Mouse (Mus musculus) limb, embryonic 10.5 days (tissue): ENCODE measurements around the gene Galnt10. TPM values are rescaled to one million over a fixed set of nuclear protein-coding genes. Genes with fewer than 3 reads are reported as not detected.

ENCODE experiments used
- DNase-seq: peaks from one replicate; pipeline ENCODE4 v3.0.0-alpha.2; 2017; ENCODE audit warnings: low spot score
- H3K27ac ChIP-seq: fragments of 300-500 bp; sonication (generic); 2 replicates; pipeline ENCODE4 v1.5.1; 2016; ENCODE audit warnings: mild to moderate bottlenecking
- H3K27me3 ChIP-seq: fragments of 300-500 bp; sonication (generic); 2 replicates; pipeline ENCODE4 v1.6.1; 2016; ENCODE audit warnings: low read depth, mild to moderate bottlenecking; ENCODE audit not compliant: poor library complexity, severe bottlenecking
- H3K36me3 ChIP-seq: fragments of 300-500 bp; sonication (generic); 2 replicates; pipeline ENCODE4 v1.6.1; 2016; ENCODE audit warnings: mild to moderate bottlenecking, moderate library complexity
- H3K4me1 ChIP-seq: fragments of 300-500 bp; sonication (generic); 2 replicates; pipeline ENCODE4 v1.6.1; 2016
- H3K4me3 ChIP-seq: fragments of 300-500 bp; sonication (generic); 2 replicates; pipeline ENCODE4 v1.5.1; 2016; ENCODE audit warnings: mild to moderate bottlenecking, moderate library complexity
- H3K9me3 ChIP-seq: fragments of 300-500 bp; sonication (generic); replicated peaks from 2 replicates; pipeline ENCODE4 v1.6.1; 2016; ENCODE audit warnings: mild to moderate bottlenecking
- WGBS: fragments of 180-500 bp; shearing (Covaris S2); methylation state at CpG from one replicate; pipeline ENCODE4 v1.1.7; 2016; 5-methylcytosine and 5-hydroxymethylcytosine counted together
- polyA plus RNA-seq: library from polyadenylated mRNA; unstranded; fragments of >200 nt; fragmentation: Nextera tagmentation; extraction: Ambion mirVana; gene quantifications from 2 replicates; pipeline ENCODE4 v1.2.1, GENCODE M21; 2016

The Galnt10 gene
- polyA plus RNA-seq, 1 experiment from 2014 or later, result 22.3 TPM

- peaks cover 4% of the 10 kb centered on the region; the same call in 1 of the 2 replicates for H3K27me3 ChIP-seq
- 85% methylated on average over 12 of the region's 12 CpGs for WGBS
- H3K9me3 ChIP-seq, result no peaks in the 10 kb centered on the region
- peaks cover 82% of the 10 kb centered on the region for H3K4me1 ChIP-seq
- H3K27ac ChIP-seq, result peak overlapping the region; percentile 31; the same call in 1 of the 2 replicates
- no peaks in the 10 kb centered on the region for H3K36me3 ChIP-seq
- DNase-seq, result no peak
- H3K4me3 ChIP-seq, result no peak overlapping the region
Observed at GRCm38 (mm10) chr11:57686797-57687196, 41.6 kb downstream of the Galnt10 start.

DNA sequence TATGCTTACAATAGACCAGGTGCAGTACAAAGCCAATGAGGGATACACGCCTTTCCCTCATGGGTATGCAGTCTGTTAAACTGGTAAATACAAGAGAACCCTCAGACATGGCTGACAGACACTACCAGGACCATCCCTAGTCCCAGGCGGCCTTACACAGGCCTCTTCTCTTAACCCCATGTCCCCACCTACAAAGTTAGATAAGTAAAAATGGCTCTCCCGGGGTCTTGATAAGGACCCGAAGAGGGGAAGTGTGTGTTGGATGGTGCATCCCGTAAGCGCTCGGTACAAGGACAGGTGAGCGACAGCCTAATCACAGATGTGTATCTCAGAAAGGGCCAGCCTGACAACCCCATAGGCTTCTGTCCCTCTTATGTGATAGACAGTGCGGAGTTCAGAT lies 42.0 kb downstream of the Galnt10 start:
- Histone ChIP-seq H3K27me3 (peaks cover 6% of the 10 kb centered on the region; the same call in 1 of the 2 replicates), H3K27ac (no peak overlapping the region), H3K9me3 (no peaks in the 10 kb centered on the region), H3K4me3 (no peak overlapping the region), H3K36me3 (no peaks in the 10 kb centered on the region), H3K4me1 (peaks cover 78% of the 10 kb centered on the region)
- 90% methylated on average over 9 of the region's 9 CpGs for WGBS
- DNase-seq, result no peak

GRCm38 (mm10) chr11:57688179-57688929 lies 43.1 kb downstream of the Galnt10 start:
- WGBS, result 51% methylated on average over 14 of the region's 14 CpGs
- H3K27me3 ChIP-seq, result peaks cover 15% of the 10 kb centered on the region; the same call in 1 of the 2 replicates
- no peak overlapping the region for H3K4me3 ChIP-seq
- no peaks in the 10 kb centered on the region for H3K9me3 ChIP-seq
- no peak for DNase-seq
- no peaks in the 10 kb centered on the region for H3K36me3 ChIP-seq
- H3K27ac ChIP-seq, result no peak overlapping the region
- H3K4me1 ChIP-seq, result peaks cover 72% of the 10 kb centered on the region

DNA sequence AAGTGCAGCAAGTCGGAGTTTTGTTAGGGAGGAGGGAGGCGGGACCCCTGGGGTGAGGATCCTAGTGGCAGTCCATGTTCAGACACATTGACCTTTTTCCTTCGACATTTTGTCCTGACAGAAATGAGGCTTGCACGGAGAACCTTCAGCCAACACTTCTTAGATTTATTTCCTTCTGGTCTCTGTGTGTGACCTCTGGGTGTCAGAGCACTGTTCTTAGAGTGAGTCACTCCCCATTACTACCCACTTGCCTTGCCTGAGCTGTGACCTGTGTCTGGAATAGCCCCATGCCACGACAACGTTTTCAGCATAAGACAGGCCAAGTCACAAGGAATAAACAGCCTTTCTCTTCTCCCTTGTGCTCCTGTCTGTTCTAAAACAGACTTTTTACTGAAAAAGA lies 44.6 kb downstream of the Galnt10 start:
- no peaks in the 10 kb centered on the region for H3K36me3 ChIP-seq
- 29% methylated on average over 6 of the region's 6 CpGs for WGBS
- H3K9me3 ChIP-seq, result no peaks in the 10 kb centered on the region
- no peak overlapping the region for H3K27ac ChIP-seq
- H3K27me3 ChIP-seq, result peaks cover 15% of the 10 kb centered on the region; the same call in 1 of the 2 replicates
- H3K4me3 ChIP-seq, result no peak overlapping the region
- peaks cover 58% of the 10 kb centered on the region for H3K4me1 ChIP-seq
- no peak for DNase-seq

DNA sequence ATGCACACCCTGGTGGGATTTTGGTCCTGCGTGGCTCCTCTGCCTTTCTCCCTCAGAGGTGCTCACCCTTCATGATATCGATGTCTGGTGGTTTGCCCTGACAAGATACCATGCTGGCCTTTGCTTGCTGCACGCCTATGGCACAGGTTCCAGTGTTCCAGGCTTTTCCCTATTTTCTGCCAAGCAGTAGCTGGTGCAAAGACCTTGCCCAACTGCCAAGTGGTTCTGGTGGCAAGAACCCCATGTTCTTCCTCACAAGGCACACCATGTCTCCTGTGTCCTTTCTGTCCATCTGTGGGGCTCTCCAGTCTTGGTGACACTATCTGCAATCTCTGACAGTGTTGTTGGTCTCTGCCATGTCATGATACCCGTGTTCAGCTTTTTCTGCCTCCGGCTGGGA lies 45.6 kb downstream of the Galnt10 start:
- DNase-seq, result no peak
- WGBS, result 93% methylated on average over 5 of the region's 5 CpGs
- H3K4me3 ChIP-seq, result no peak overlapping the region
- H3K27me3 ChIP-seq, result peaks cover 12% of the 10 kb centered on the region; the same call in 1 of the 2 replicates
- H3K27ac ChIP-seq, result no peak overlapping the region
- no peaks in the 10 kb centered on the region for H3K9me3 ChIP-seq
- peaks cover 48% of the 10 kb centered on the region for H3K4me1 ChIP-seq
- no peaks in the 10 kb centered on the region for H3K36me3 ChIP-seq

DNA sequence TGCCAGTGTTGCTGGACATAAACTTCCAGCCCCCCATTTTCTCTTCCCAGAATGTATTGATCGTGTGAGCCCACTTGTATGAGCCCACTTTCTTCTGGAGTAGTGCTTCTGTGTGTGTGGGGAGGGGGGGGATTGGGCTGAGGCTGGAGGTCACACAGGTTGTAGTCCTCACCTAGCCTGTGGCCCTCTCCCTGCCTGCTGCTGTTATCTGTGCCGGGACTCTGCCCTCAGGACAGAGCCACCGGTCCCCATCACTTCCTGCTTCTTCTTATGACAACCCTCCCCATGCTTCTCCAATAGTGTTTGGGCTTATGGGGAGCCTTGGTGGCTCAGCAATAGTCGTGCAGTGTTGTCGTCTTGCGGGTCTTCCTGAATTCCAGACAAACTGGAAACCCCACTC lies 46.7 kb downstream of the Galnt10 start:
- 75% methylated on average over 6 of the region's 6 CpGs for WGBS
- Histone ChIP-seq H3K9me3 (no peaks in the 10 kb centered on the region), H3K27ac (no peak overlapping the region), H3K36me3 (no peaks in the 10 kb centered on the region), H3K4me1 (peaks cover 48% of the 10 kb centered on the region), H3K4me3 (no peak overlapping the region), H3K27me3 (peaks cover 12% of the 10 kb centered on the region; the same call in 1 of the 2 replicates)
- no peak for DNase-seq

GRCm38 (mm10) chr11:57692726-57693125 lies 47.5 kb downstream of the Galnt10 start:
- no peak overlapping the region; the same call in 1 of the 2 replicates for H3K27ac ChIP-seq
- H3K9me3 ChIP-seq, result no peaks in the 10 kb centered on the region
- WGBS, result 84% methylated on average over 7 of the region's 7 CpGs
- no peak for DNase-seq
- peaks cover 49% of the 10 kb centered on the region for H3K4me1 ChIP-seq
- H3K4me3 ChIP-seq, result no peak overlapping the region
- H3K36me3 ChIP-seq, result no peaks in the 10 kb centered on the region
- H3K27me3 ChIP-seq, result peaks cover 12% of the 10 kb centered on the region; the same call in 1 of the 2 replicates

DNA sequence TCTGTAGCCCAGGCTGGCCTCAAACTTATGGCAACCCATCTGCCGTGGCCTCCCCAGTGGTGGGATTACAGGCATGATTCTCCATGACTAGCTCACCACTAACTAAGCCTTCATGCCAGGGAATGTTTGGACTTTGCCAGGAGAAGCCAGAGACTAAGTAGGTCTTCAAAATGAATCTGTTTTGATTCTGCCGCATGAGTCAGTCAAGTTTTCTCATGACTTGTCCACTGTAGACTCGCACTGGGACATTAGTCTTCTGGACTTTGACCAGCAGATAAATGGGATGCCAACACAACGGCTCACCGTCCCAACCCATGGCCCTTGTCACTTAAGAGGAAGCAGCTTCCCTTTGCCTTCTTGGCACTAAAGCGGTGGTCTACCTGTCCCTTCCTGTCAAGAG lies 49.2 kb downstream of the Galnt10 start:
- H3K9me3 ChIP-seq, result no peaks in the 10 kb centered on the region
- no peak for DNase-seq
- peaks cover 35% of the 10 kb centered on the region for H3K4me1 ChIP-seq
- H3K4me3 ChIP-seq, result no peak overlapping the region
- 95% methylated on average over 6 of the region's 6 CpGs for WGBS
- H3K27ac ChIP-seq, result no peak overlapping the region
- peaks cover 12% of the 10 kb centered on the region; the same call in 1 of the 2 replicates for H3K27me3 ChIP-seq
- peaks cover 12% of the 10 kb centered on the region; the same call in 1 of the 2 replicates for H3K36me3 ChIP-seq

DNA sequence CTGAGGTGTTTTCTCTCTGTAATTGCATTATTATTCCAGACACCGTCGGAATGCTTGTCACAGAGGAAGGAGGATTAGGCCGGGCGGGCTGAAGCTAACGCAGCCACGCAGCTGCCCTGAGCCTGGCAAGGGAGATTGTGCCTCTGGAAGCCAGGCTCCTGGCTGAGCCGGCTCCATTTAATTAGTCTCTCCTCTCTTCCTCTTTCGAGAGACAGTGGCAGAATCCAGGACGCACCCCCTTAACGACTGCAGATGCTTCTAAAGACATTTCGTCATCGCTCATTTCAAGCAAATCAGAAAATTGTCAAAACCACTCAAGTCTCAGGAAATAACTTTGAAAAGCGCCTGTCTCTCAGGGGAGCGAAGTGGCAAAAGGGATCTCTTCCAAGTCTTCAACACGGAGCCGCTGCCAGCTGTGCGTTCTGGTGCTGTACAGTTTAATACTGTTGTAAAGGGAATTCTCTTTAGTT lies 51.0 kb downstream of the Galnt10 start:
- no peak for DNase-seq
- WGBS, result 47% methylated on average over 17 of the region's 17 CpGs
- Histone ChIP-seq H3K27ac (peak overlapping the region; percentile 31; the same call in 1 of the 2 replicates), H3K4me3 (no peak overlapping the region), H3K9me3 (no peaks in the 10 kb centered on the region), H3K36me3 (peaks cover 12% of the 10 kb centered on the region; the same call in 1 of the 2 replicates), H3K4me1 (peaks cover 46% of the 10 kb centered on the region), H3K27me3 (peaks cover 12% of the 10 kb centered on the region; the same call in 1 of the 2 replicates)

DNA sequence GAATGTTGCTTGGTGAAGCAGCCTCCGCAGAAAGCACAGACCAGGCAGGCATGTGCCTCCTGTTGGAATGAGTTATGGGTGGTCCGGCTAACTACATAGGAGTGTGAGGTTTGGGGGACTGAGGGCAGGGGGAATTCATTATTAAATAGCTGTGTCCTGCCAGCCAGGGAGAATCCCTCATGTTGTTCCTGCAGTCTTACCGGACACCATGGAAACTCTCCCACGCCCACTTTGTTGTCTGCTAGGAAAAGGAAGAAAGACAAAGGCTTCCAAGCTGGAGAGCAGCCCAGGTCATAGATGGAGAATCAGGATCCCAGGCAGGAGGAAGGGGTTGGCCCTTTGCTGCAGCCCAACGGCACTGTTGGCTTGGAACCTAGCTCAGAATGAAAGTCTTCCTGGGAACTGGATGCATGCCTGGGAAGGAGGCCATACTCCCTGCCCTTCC lies 51.6 kb downstream of the Galnt10 start:
- Histone ChIP-seq H3K4me1 (peaks cover 52% of the 10 kb centered on the region), H3K4me3 (no peak overlapping the region), H3K27me3 (peaks cover 10% of the 10 kb centered on the region; the same call in 1 of the 2 replicates), H3K36me3 (peaks cover 12% of the 10 kb centered on the region; the same call in 1 of the 2 replicates), H3K9me3 (no peaks in the 10 kb centered on the region), H3K27ac (peak overlapping the region; percentile 33)
- DNase-seq, result no peak
- 58% methylated on average over 5 of the region's 5 CpGs for WGBS

DNA sequence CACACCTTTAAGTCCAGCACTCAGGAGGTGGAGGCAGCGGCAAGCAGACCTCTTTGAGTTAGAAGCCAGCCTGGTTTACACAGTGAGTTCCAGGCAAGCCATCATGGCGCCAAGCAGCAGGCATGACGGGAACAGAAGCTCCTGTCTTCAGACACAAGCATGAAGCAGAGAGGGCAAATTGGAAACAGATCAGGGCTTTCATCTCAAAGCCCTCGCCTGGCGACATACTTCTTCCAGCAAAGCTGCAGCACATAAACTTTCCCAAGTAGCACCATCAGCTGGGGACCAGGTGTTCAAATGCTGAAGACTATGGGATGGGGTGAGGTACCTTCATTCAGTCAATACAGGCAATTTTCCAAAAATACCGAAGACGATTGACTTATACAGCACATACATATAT lies 54.9 kb downstream of the Galnt10 start:
- Histone ChIP-seq H3K9me3 (peaks cover 3% of the 10 kb centered on the region; the same call in 1 of the 2 replicates), H3K27me3 (no peaks in the 10 kb centered on the region), H3K36me3 (peaks cover 16% of the 10 kb centered on the region), H3K4me1 (peaks cover 52% of the 10 kb centered on the region), H3K27ac (peak overlapping the region; percentile 75), H3K4me3 (no peak overlapping the region)
- WGBS, result 51% methylated on average over 7 of the region's 7 CpGs
- DNase-seq, result peak; percentile 61

DNA sequence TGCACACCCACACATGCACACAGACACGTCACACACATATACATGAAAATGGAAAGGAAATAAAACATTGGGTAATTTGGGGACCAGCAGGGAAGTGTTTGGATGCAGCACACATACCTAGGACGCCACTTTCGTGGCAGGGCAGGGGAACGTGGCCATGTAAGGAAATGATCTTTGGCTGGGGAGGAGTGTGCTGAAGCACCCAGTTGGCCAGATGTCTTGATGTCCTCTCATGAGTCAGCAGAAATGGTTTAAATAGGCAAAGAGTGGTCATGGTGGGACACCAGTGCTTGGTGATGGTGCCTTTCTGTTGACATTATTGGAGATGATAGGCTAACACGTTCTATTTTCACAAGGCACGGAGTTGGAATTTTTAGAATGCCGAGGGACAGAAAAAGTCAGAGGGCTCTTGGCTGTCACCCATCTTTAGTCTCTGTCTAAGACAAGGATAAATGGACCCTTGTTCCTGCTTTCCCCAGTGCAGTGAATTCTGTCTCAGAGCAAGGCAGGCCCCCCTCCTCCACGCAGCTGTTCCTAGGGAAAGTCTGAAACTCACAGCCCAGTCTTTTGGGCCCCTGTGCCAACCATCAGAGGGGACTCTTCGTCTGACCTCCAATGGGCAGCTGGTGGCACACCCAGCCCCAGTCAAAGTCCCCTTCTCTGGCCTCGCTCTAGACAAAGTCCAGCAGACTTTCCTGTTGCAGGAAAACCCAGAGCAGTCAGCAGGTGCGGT lies 56.1 kb downstream of the Galnt10 start:
- WGBS, result 91% methylated on average over 11 of the region's 11 CpGs
- peaks cover 18% of the 10 kb centered on the region for H3K36me3 ChIP-seq
- no peak overlapping the region for H3K4me3 ChIP-seq
- H3K27ac ChIP-seq, result no peak overlapping the region
- peaks cover 3% of the 10 kb centered on the region; the same call in 1 of the 2 replicates for H3K9me3 ChIP-seq
- DNase-seq, result no peak
- H3K27me3 ChIP-seq, result no peaks in the 10 kb centered on the region
- H3K4me1 ChIP-seq, result peaks cover 46% of the 10 kb centered on the region

DNA sequence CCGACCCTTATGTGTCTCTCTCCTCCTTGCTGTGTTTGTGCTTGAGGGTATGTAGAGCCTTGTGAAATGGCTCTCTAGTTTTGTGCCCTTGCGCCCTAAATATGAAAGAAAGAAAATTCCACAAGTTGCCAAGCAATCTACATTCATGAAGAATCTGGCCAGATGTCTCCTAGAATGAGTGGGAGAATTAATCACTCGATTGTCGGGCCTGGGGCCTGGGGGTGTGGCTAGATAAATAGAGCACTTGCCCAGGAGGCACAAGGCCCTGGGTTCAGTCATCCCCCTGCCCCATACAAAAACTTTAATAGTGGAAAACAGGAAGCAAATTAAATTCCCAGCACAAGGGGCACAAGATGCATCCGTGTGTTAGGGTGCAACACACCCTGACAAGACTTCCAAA lies 56.7 kb downstream of the Galnt10 start:
- DNase-seq, result no peak
- no peak overlapping the region for H3K27ac ChIP-seq
- H3K36me3 ChIP-seq, result peaks cover 19% of the 10 kb centered on the region
- H3K4me3 ChIP-seq, result no peak overlapping the region
- no peaks in the 10 kb centered on the region for H3K27me3 ChIP-seq
- 67% methylated on average over 5 of the region's 5 CpGs for WGBS
- H3K9me3 ChIP-seq, result peaks cover 3% of the 10 kb centered on the region; the same call in 1 of the 2 replicates
- peaks cover 40% of the 10 kb centered on the region for H3K4me1 ChIP-seq
